Mouse (Mus musculus): ENCODE measurements around the gene Slc52a3. TPM values are rescaled to one million over a fixed set of nuclear protein-coding genes. Genes with fewer than 3 reads are reported as not detected.

Gene Slc52a3
- polyA plus RNA-seq, 1 experiment from 2014 or later = 1.5 TPM

DNA sequence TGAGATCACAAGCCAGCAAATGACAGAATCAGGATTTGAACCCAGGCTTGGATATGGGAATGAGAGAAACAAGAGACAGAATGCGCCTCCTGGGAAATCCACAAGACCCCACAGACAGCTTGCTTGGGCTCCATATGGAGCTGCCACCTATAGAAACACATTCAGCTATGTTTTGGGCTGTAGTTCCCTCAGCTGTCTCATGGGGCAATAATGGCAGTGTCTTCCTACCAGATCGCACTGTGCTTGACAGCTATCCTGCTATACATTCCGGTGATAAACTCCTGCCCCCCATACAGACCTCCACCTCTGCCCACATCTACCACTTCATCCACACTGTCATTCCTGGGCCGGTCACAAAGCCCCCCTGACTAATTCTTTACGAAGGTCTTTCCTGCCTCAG, 21.0 kb upstream of the Slc52a3 start:
- Histone ChIP-seq H3K4me2 (no peak overlapping the region), H3K4me3 (replicated peaks) (no peak overlapping the region), H3K9me3 (replicated peaks) (no peaks in the 10 kb centered on the region), H3K27me3 (peaks cover 38% of the 10 kb centered on the region), H3K36me3 (peaks cover 9% of the 10 kb centered on the region), H3K27ac (no peak overlapping the region), H3K9ac (no peak overlapping the region), H3K4me1 (replicated peaks) (peaks cover 95% of the 10 kb centered on the region)
- ATAC-seq (ENCODE audit: low read depth) (no peak), DNase-seq (no peak)
- WGBS (ENCODE audit: insufficient replicate concordance) = 69% methylated on average over 5 of the region's 5 CpGs

DNA sequence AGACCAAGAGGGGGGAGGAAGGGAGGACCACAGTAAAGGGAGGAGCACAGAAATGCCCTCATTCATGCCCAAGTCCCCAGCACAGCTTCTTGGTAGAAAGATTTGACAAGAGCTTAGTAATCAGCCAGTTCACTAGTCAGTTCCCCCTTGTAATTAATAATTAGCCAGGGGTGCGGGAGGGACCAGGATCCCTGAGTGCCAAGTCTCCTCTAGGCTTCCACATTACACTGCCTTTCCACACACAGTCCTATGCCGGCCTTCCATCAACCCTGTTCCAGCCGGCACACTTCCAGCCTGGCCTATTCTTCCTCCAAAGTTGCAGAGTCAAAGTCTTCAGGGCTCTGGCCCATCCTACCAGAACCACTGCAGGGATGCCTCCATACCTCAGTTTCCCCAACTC, 20.2 kb upstream of the Slc52a3 start:
- H3K4me1 ChIP-seq (replicated peaks) = peaks cover 92% of the 10 kb centered on the region
- H3K36me3 ChIP-seq = peaks cover 7% of the 10 kb centered on the region; the same call in 1 of the 2 replicates
- H3K4me2 ChIP-seq = 0 out of 2 replicates have a peak overlapping the region, but pooled peaks have one; percentile 17
- WGBS (ENCODE audit: insufficient replicate concordance) = 85% methylated on average over 3 of the region's 3 CpGs
- ATAC-seq (ENCODE audit: low read depth) (no peak; the same call in 1 of the 2 replicates), DNase-seq (no peak)
- H3K4me3 ChIP-seq (replicated peaks) = no peak overlapping the region
- H3K27me3 ChIP-seq = peaks cover 38% of the 10 kb centered on the region
- no peak overlapping the region for H3K9ac ChIP-seq
- no peaks in the 10 kb centered on the region for H3K9me3 ChIP-seq (replicated peaks)
- H3K27ac ChIP-seq = no peak overlapping the region

DNA sequence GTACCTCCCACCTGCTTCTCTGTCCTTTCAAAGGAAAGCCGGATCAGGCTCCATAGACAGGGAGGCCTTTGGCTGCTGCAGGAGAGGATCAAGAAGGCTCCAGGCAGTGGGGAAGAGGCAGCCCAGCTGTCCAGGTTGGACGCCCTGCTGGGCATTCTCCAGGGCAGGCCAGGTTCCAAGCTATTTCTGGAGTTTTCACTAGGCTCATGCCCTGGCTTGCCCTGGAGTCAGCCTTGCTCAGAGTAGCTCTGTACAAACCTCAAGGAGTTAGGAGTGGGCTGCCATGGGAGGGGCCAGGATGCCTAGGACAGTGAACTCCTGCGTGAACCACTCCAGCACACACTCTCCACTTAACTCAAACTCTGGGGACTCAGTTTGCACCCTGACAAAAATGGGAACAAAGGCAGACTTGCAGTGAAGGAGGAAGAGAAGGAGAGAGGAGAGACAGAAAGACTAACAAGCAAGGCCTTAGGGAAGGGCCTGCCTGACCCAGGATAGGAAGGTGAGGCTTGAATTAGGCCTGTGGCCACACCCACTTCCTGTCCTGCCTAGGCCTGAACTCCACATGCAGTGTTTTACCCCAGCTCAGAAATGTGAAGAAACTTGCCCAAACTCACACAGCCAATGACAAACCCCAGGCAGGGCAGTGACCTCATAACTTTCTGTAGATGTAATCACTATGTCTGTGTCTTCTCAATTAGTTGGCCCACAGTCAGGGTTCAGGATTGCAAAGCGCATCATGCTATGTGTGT, 18.4 kb upstream of the Slc52a3 start:
- Histone ChIP-seq H3K9me3 (replicated peaks) (no peaks in the 10 kb centered on the region), H3K4me2 (peak overlapping the region; percentile 80), H3K36me3 (peaks cover 7% of the 10 kb centered on the region; the same call in 1 of the 2 replicates), H3K27ac (peak overlapping the region; percentile 27; the same call in 1 of the 2 replicates), H3K9ac (no peak overlapping the region), H3K4me3 (replicated peaks) (peak overlapping the region; percentile 84; the same call in 1 of the 2 replicates), H3K27me3 (peaks cover 28% of the 10 kb centered on the region), H3K4me1 (replicated peaks) (peaks cover 74% of the 10 kb centered on the region)
- DNase-seq = no peak
- ATAC-seq (ENCODE audit: low read depth) = no peak
- WGBS (ENCODE audit: insufficient replicate concordance) = 85% methylated on average over 4 of the region's 4 CpGs

DNA sequence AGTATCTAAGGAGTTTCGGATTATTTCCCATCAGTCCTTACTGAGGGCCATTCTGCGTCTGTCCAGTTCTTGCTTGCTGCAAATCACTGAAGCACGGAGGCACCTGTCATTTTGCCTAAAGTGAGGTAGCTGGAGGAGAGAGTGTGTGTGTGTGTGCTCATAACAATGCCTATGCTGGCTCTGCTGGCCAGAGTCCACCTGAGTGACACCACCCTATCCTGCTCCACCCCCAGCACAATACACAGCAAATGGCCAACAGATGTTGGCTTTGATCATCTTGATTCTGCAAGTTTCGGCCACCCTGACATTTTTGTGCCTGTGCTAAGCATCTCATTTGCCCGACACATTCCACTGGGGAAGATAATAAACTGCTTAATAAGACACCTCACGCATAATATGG, 17.8 kb upstream of the Slc52a3 start:
- Histone ChIP-seq H3K27me3 (peaks cover 21% of the 10 kb centered on the region), H3K4me2 (peak overlapping the region; percentile 80), H3K4me3 (replicated peaks) (peak overlapping the region; percentile 84), H3K36me3 (peaks cover 7% of the 10 kb centered on the region; the same call in 1 of the 2 replicates), H3K9me3 (replicated peaks) (no peaks in the 10 kb centered on the region), H3K9ac (peak overlapping the region; percentile 92; the same call in 1 of the 2 replicates), H3K4me1 (replicated peaks) (peaks cover 68% of the 10 kb centered on the region), H3K27ac (0 out of 2 replicates have a peak overlapping the region, but pooled peaks have one; percentile 27)
- 74% methylated on average over 6 of the region's 6 CpGs for WGBS (ENCODE audit: insufficient replicate concordance)
- ATAC-seq (ENCODE audit: low read depth) = no peak
- no peak for DNase-seq

DNA sequence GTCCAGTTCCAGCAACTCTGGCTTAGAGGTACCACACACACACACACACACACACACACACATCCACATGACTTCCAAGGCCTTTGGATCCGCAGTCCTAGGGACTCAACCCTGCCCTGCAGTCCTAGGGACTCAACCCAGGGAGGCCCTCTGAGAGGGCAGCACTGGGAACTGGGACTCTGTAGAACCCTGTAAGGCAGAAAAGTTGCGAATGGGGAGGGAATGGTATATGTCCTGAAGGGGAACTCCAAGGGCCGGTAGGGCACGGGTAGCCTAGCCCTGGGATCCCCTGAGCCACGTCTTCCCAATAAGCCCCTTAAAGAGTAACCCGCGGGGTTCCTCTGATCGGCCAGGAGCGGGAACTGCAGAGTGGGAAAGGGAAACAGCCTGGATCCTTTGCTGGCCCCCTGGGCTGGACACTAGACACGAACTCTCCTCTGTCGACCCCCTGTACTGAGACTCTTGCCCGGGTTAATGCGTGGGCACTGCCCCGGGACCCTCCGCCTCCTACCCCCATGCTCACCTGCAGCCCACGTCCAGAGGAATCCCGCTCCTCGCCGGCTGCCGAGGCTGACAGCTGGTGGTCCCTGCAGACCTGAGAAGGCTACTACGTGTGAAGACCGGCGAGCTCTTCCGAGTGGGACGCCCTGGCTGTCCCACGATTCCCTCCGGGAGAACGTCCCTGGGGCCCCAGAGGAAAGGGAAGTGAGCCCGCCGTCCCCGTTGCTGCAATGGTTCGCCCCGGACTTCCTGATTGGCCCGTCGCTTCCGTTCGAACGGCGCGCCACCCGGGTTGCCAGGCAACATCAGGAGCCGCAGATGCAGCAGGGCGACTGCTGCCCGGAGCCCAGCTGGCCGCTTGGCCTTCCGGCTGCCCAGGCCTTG, 16.6 kb upstream of the Slc52a3 start, which contains the start of gene Fam110a:
Gene Fam110a (minus strand): TSS at position 750 of the 885 bp plus-strand sequence.
- Histone ChIP-seq H3K27ac (peak within 1 kb of the TSS; percentile 70), H3K4me1 (replicated peaks) (peaks cover 56% of the 10 kb centered on the region), H3K4me2 (peak within 1 kb of the TSS; percentile 80), H3K9me3 (replicated peaks) (no peaks in the 10 kb centered on the region), H3K9ac (peak within 1 kb of the TSS; percentile 92), H3K36me3 (peaks cover 7% of the 10 kb centered on the region; the same call in 1 of the 2 replicates), H3K4me3 (replicated peaks) (peak within 1 kb of the TSS; percentile 84), H3K27me3 (peaks cover 9% of the 10 kb centered on the region)
- WGBS (ENCODE audit: insufficient replicate concordance) = under 1% methylated on average over 45 of the region's 46 CpGs
- DNase-seq (peak; percentile 81), ATAC-seq (ENCODE audit: low read depth) (peak; percentile 85)

DNA sequence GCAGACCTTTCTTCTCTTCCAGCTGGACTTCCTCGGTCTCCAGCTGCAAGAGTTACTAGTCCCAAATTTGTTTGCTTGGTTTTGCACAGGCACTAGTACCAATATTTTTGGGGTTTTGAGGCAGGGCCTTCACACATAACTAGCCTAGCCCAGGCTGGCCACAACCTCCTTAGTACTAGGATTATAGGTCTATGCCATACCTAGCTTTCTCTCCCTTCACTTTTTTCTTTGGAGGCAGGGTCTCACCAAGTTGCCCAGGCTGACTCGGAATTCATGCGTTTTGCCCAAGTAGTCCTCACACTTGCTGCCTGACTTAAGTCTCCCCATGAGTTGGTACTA, 16.0 kb upstream of the Slc52a3 start:
- WGBS (ENCODE audit: insufficient replicate concordance) = 43% methylated on average over 3 of the region's 3 CpGs
- Histone ChIP-seq H3K9me3 (replicated peaks) (no peaks in the 10 kb centered on the region), H3K4me2 (peak overlapping the region; percentile 80), H3K4me3 (replicated peaks) (peak overlapping the region; percentile 84), H3K27me3 (peaks cover 4% of the 10 kb centered on the region), H3K9ac (peak overlapping the region; percentile 92; the same call in 1 of the 2 replicates), H3K36me3 (peaks cover 7% of the 10 kb centered on the region; the same call in 1 of the 2 replicates), H3K27ac (no peak overlapping the region), H3K4me1 (replicated peaks) (peaks cover 50% of the 10 kb centered on the region)
- no peak for DNase-seq
- peak; percentile 17 for ATAC-seq (ENCODE audit: low read depth)

GRCm38 (mm10) chr2:151981268-151981667, 15.0 kb upstream of the Slc52a3 start:
- Histone ChIP-seq H3K27me3 (peaks cover 5% of the 10 kb centered on the region), H3K36me3 (peaks cover 7% of the 10 kb centered on the region; the same call in 1 of the 2 replicates), H3K27ac (no peak overlapping the region), H3K9ac (no peak overlapping the region), H3K4me3 (replicated peaks) (no peak overlapping the region), H3K4me1 (replicated peaks) (peaks cover 41% of the 10 kb centered on the region), H3K4me2 (no peak overlapping the region), H3K9me3 (replicated peaks) (no peaks in the 10 kb centered on the region)
- no peak for ATAC-seq (ENCODE audit: low read depth)
- no peak for DNase-seq
- 39% methylated on average over 6 of the region's 6 CpGs for WGBS (ENCODE audit: insufficient replicate concordance)

DNA sequence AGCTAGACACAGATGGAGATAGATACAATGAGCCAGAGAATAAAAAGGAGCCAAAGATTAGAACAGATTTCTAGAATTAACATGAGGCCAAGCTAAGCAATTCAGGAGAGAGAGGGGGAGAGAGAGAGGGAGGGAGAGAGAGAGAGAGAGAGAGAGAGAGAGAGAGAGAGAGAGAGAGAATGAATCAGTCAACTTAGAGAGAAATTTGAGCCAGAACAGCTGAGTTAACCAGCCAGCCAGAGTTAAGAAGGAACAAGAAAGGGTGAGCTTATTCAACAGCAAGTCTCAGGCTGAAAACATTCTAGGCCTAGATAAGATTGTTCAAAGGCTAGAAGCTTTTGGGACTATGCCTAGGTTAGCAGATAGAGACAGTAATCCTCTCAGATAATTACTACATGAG, 13.8 kb upstream of the Slc52a3 start:
- H3K27ac ChIP-seq = no peak overlapping the region
- peaks cover 29% of the 10 kb centered on the region for H3K4me1 ChIP-seq (replicated peaks)
- no peak for ATAC-seq (ENCODE audit: low read depth)
- DNase-seq = no peak
- no peak overlapping the region for H3K4me2 ChIP-seq
- H3K9me3 ChIP-seq (replicated peaks) = no peaks in the 10 kb centered on the region
- no peak overlapping the region for H3K9ac ChIP-seq
- 0 out of 2 replicates have a peak, but pooled peaks cover 4% of the 10 kb centered on the region for H3K36me3 ChIP-seq
- peaks cover 5% of the 10 kb centered on the region for H3K27me3 ChIP-seq
- no peak overlapping the region for H3K4me3 ChIP-seq (replicated peaks)

GRCm38 (mm10) chr2:151984019-151984418, 12.3 kb upstream of the Slc52a3 start:
- Histone ChIP-seq H3K4me3 (replicated peaks) (no peak overlapping the region), H3K27ac (no peak overlapping the region; the same call in 1 of the 2 replicates), H3K9ac (no peak overlapping the region), H3K9me3 (replicated peaks) (no peaks in the 10 kb centered on the region), H3K27me3 (peaks cover 17% of the 10 kb centered on the region), H3K36me3 (no peaks in the 10 kb centered on the region), H3K4me1 (replicated peaks) (peaks cover 14% of the 10 kb centered on the region), H3K4me2 (no peak overlapping the region)
- no peak for ATAC-seq (ENCODE audit: low read depth)
- no peak for DNase-seq
- 79% methylated on average over 9 of the region's 9 CpGs for WGBS (ENCODE audit: insufficient replicate concordance)

GRCm38 (mm10) chr2:151985426-151986172, 10.7 kb upstream of the Slc52a3 start:
- peaks cover 17% of the 10 kb centered on the region for H3K27me3 ChIP-seq
- no peak for DNase-seq
- peaks cover 2% of the 10 kb centered on the region for H3K4me1 ChIP-seq (replicated peaks)
- no peak for ATAC-seq (ENCODE audit: low read depth)
- H3K9me3 ChIP-seq (replicated peaks) = no peaks in the 10 kb centered on the region
- H3K4me2 ChIP-seq = no peak overlapping the region
- no peaks in the 10 kb centered on the region for H3K36me3 ChIP-seq
- H3K27ac ChIP-seq = no peak overlapping the region
- no peak overlapping the region for H3K9ac ChIP-seq
- 44% methylated on average over 7 of the region's 7 CpGs for WGBS (ENCODE audit: insufficient replicate concordance)
- H3K4me3 ChIP-seq (replicated peaks) = no peak overlapping the region

Measured in liver, embryonic 13.5 days (tissue).